Mouse (Mus musculus) olfactory bulb, adult 2 months (tissue): ENCODE data around the gene Map2k7.

Experiments used
- CTCF ChIP-seq: fragments of 200-500 bp; IDR thresholded peaks from 2 replicates; pipeline ENCODE4 v1.5.1; 2012; ENCODE audit warnings: low read depth, mild to moderate bottlenecking, low read length, moderate library complexity; ENCODE audit not compliant: insufficient read depth
- POLR2A ChIP-seq: fragments of 200-500 bp; IDR thresholded peaks from 2 replicates; pipeline ENCODE4 v1.6.1; 2012; ENCODE audit warnings: mild to moderate bottlenecking, low read depth, low read length, moderate library complexity; ENCODE audit not compliant: insufficient read depth

DNA sequence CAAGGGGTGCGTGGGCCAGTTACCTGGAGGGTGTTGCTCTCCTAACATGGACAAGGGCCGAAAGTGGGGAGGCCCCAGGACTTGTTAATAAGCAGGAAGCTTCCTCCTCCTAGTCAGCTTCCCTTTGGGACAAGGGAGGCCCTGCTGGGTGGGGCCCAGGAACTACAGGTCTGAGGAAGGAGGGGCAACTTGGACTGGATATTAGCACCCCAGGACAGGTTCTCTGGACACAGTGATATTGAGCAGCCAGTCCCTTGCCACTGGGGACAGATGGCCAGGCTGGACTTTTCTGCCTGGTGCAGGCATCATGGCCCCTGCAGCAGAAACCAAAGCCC, 31.6 kb upstream of the Map2k7 start:
- no peak for TF ChIP-seq CTCF
- no peak for TF ChIP-seq POLR2A
